Mouse (Mus musculus) MEL (cell line): Measurements from ENCODE around the gene Wfdc11. TPM values are rescaled to one million over a fixed set of nuclear protein-coding genes. Genes with fewer than 3 reads are reported as not detected.

Experiments used
- DNase-seq: peaks from one replicate; pipeline ENCODE4 v3.0.0; 2011; ENCODE audit warnings: low read depth, low spot score
- H3K27ac ChIP-seq: 2 replicates; pipeline ENCODE4 v1.5.1; 2012; ENCODE audit warnings: low read depth, mild to moderate bottlenecking, control low read depth, low read length, moderate library complexity; ENCODE audit not compliant: control insufficient read depth
- H3K27me3 ChIP-seq, 2 experiments: fragments of 150-350 bp in 1 of 2; sonication (generic) in 1 of 2; 2 replicates each; pipeline ENCODE4 v1.6.1; 2012; ENCODE audit warnings: low read length in 2 of 2, mild to moderate bottlenecking in 2 of 2, improper control_type of control experiment in 1 of 2, moderate library complexity in 1 of 2; ENCODE audit not compliant: insufficient read depth in 2 of 2, control insufficient read depth in 1 of 2
- H3K36me3 ChIP-seq, 2 experiments: 2 replicates each; pipeline ENCODE4 v1.6.1; 2012 to 2014; ENCODE audit warnings: low read length in 2 of 2, improper control_type of control experiment in 1 of 2, inconsistent platforms in 1 of 2, mild to moderate bottlenecking in 1 of 2; ENCODE audit not compliant: insufficient read depth in 2 of 2, control insufficient read depth in 1 of 2
- H3K4me1 ChIP-seq, 2 experiments: fragments of 150-350 bp in 1 of 2; sonication (generic) in 1 of 2; 2 replicates each; pipeline ENCODE4 v1.6.1; 2012; ENCODE audit warnings: low read length in 2 of 2, improper control_type of control experiment in 1 of 2, mild to moderate bottlenecking in 1 of 2; ENCODE audit not compliant: insufficient read depth in 2 of 2, control insufficient read depth in 1 of 2
- H3K4me3 ChIP-seq, 2 experiments: fragments of 150-350 bp in 1 of 2; sonication (generic) in 1 of 2; 2 replicates each; pipeline ENCODE4 v1.5.1; 2012; ENCODE audit warnings: low read depth in 2 of 2, low read length in 2 of 2, mild to moderate bottlenecking in 2 of 2, moderate library complexity in 2 of 2, control low read depth in 1 of 2, improper control_type of control experiment in 1 of 2; ENCODE audit not compliant: control insufficient read depth in 1 of 2, insufficient read depth in 1 of 2
- H3K79me2 ChIP-seq: 2 replicates; pipeline ENCODE4 v1.6.1; 2012; ENCODE audit warnings: mild to moderate bottlenecking, low read length, moderate library complexity; ENCODE audit not compliant: control insufficient read depth, poor library complexity, insufficient read depth
- H3K9ac ChIP-seq: 2 replicates; pipeline ENCODE4 v1.6.1; 2012; ENCODE audit warnings: low read depth, mild to moderate bottlenecking, control low read depth, low read length, moderate library complexity; ENCODE audit not compliant: control insufficient read depth, poor library complexity, severe bottlenecking
- H3K9me3 ChIP-seq: fragments of 150-350 bp; sonication (generic); replicated peaks from 2 replicates; pipeline ENCODE4 v1.6.1; 2012; ENCODE audit warnings: mild to moderate bottlenecking, low read length, improper control_type of control experiment, moderate library complexity; ENCODE audit not compliant: insufficient read depth
- BHLHE40 ChIP-seq: IDR thresholded peaks from 2 replicates; pipeline ENCODE4 v1.6.1; 2012; ENCODE audit warnings: low read depth, mild to moderate bottlenecking, inconsistent platforms, low read length, improper control_type of control experiment, borderline replicate concordance
- CHD1 ChIP-seq: IDR thresholded peaks from 2 replicates; pipeline ENCODE4 v1.6.1; 2012; ENCODE audit warnings: low read depth, mild to moderate bottlenecking, inconsistent platforms, low read length, improper control_type of control experiment
- CHD2 ChIP-seq: IDR thresholded peaks from 2 replicates; pipeline ENCODE4 v1.6.1; 2011; ENCODE audit warnings: low read length, improper control_type of control experiment
- CTCF ChIP-seq, 3 experiments: IDR thresholded peaks in 2 of 3; conservative IDR thresholded peaks in 1 of 3; 2 replicates each; pipeline ENCODE4 v1.5.1; 2011 to 2012; ENCODE audit warnings: low read length in 3 of 3, low read depth in 2 of 3, mild to moderate bottlenecking in 2 of 3, improper control_type of control experiment in 1 of 3, inconsistent platforms in 1 of 3, mixed read lengths in 1 of 3, moderate library complexity in 1 of 3; ENCODE audit not compliant: control insufficient read depth in 1 of 3, insufficient read depth in 1 of 3, poor library complexity in 1 of 3, severe bottlenecking in 1 of 3
- E2F4 ChIP-seq: IDR thresholded peaks from 2 replicates; pipeline ENCODE4 v1.6.1; 2011; ENCODE audit warnings: low read depth, low read length, improper control_type of control experiment, borderline replicate concordance
- ELF1 ChIP-seq: IDR thresholded peaks from 2 replicates; pipeline ENCODE4 v1.6.1; 2014; ENCODE audit warnings: low read depth, mild to moderate bottlenecking, inconsistent platforms, low read length, improper control_type of control experiment, moderate library complexity
- EP300 ChIP-seq, 2 experiments: IDR thresholded peaks; 2 replicates each; pipeline ENCODE4 v1.6.1; 2011; ENCODE audit warnings: improper control_type of control experiment in 2 of 2, low read length in 2 of 2, low read depth in 1 of 2, mild to moderate bottlenecking in 1 of 2
- ETS1 ChIP-seq: IDR thresholded peaks from 2 replicates; pipeline ENCODE4 v1.6.1; 2012; ENCODE audit warnings: low read depth, mild to moderate bottlenecking, inconsistent platforms, low read length, improper control_type of control experiment, moderate library complexity
- GABPA ChIP-seq: IDR thresholded peaks from 2 replicates; pipeline ENCODE4 v1.6.1; 2012; ENCODE audit warnings: low read depth, mild to moderate bottlenecking, inconsistent platforms, low read length, improper control_type of control experiment, moderate library complexity
- GATA1 ChIP-seq: IDR thresholded peaks from 2 replicates; pipeline ENCODE4 v1.6.1; 2011; ENCODE audit warnings: low read depth, low read length, improper control_type of control experiment
- HCFC1 ChIP-seq: IDR thresholded peaks from 2 replicates; pipeline ENCODE4 v1.6.1; 2012; ENCODE audit warnings: low read depth, mild to moderate bottlenecking, inconsistent platforms, low read length, improper control_type of control experiment, moderate library complexity
- JUND ChIP-seq: IDR thresholded peaks from 2 replicates; pipeline ENCODE4 v1.6.1; 2011; ENCODE audit warnings: low read depth, mild to moderate bottlenecking, improper control_type of control experiment, low read length
- KAT2A ChIP-seq: conservative IDR thresholded peaks from 2 replicates; pipeline ENCODE4 v1.6.1; 2012; ENCODE audit warnings: low read depth, low read length, improper control_type of control experiment, inconsistent platforms
- MAFK ChIP-seq: IDR thresholded peaks from 2 replicates; pipeline ENCODE4 v1.6.1; 2011; ENCODE audit warnings: low read depth, mild to moderate bottlenecking, low read length, improper control_type of control experiment, borderline replicate concordance
- MEF2A ChIP-seq: IDR thresholded peaks from 2 replicates; pipeline ENCODE4 v1.6.1; 2014; ENCODE audit warnings: low read depth, mild to moderate bottlenecking, inconsistent platforms, low read length, improper control_type of control experiment; ENCODE audit not compliant: poor library complexity, insufficient replicate concordance, severe bottlenecking; ENCODE audit errors: extremely low read depth
- MYB ChIP-seq: IDR thresholded peaks from 2 replicates; pipeline ENCODE4 v1.6.1; 2011; ENCODE audit warnings: mild to moderate bottlenecking, low read depth, low read length, improper control_type of control experiment
- NELFE ChIP-seq: IDR thresholded peaks from 2 replicates; pipeline ENCODE4 v1.6.1; 2011; ENCODE audit warnings: low read depth, low read length, improper control_type of control experiment
- POLR2A ChIP-seq, 2 experiments: IDR thresholded peaks; 2 replicates each; pipeline ENCODE4 v1.6.1; 2011 to 2012; ENCODE audit warnings: low read length in 2 of 2, mild to moderate bottlenecking in 2 of 2, control low read depth in 1 of 2, improper control_type of control experiment in 1 of 2, low read depth in 1 of 2, moderate library complexity in 1 of 2; ENCODE audit not compliant: control insufficient read depth in 1 of 2, insufficient read depth in 1 of 2, poor library complexity in 1 of 2
- POLR2AphosphoS5 ChIP-seq: IDR thresholded peaks from 2 replicates; pipeline ENCODE4 v1.6.1; 2012; ENCODE audit warnings: low read depth, borderline replicate concordance, mild to moderate bottlenecking, inconsistent platforms, low read length, moderate library complexity, mixed read lengths
- RAD21 ChIP-seq: IDR thresholded peaks from 2 replicates; pipeline ENCODE4 v1.6.1; 2011; ENCODE audit warnings: mild to moderate bottlenecking, low read depth, low read length, improper control_type of control experiment
- TAL1 ChIP-seq: IDR thresholded peaks from 2 replicates; pipeline ENCODE4 v1.6.1; 2012; ENCODE audit warnings: mild to moderate bottlenecking, inconsistent platforms, low read length, moderate library complexity, mixed read lengths
- TBP ChIP-seq: IDR thresholded peaks from 2 replicates; pipeline ENCODE4 v1.8.0; 2011; ENCODE audit warnings: low read depth, low read length, improper control_type of control experiment
- TCF12 ChIP-seq: IDR thresholded peaks from 2 replicates; pipeline ENCODE4 v1.6.1; 2014; ENCODE audit warnings: low read depth, mild to moderate bottlenecking, inconsistent platforms, low read length, improper control_type of control experiment, moderate library complexity
- UBTF ChIP-seq: IDR thresholded peaks from 2 replicates; pipeline ENCODE4 v1.6.1; 2012; ENCODE audit warnings: low read depth, mild to moderate bottlenecking, inconsistent platforms, low read length, improper control_type of control experiment, moderate library complexity, borderline replicate concordance; ENCODE audit not compliant: insufficient read depth
- USF2 ChIP-seq, 2 experiments: IDR thresholded peaks; 2 replicates each; pipeline ENCODE4 v1.6.1; 2011 to 2012; ENCODE audit warnings: improper control_type of control experiment in 2 of 2, low read length in 2 of 2, borderline replicate concordance in 1 of 2, inconsistent platforms in 1 of 2, low read depth in 1 of 2, mild to moderate bottlenecking in 1 of 2; ENCODE audit not compliant: insufficient read depth in 1 of 2
- ZC3H11A ChIP-seq: IDR thresholded peaks from 2 replicates; pipeline ENCODE4 v1.6.1; 2012; ENCODE audit warnings: low read depth, mild to moderate bottlenecking, inconsistent platforms, low read length, improper control_type of control experiment
- ZNF384 ChIP-seq: IDR thresholded peaks from 2 replicates; pipeline ENCODE4 v1.6.1; 2012; ENCODE audit warnings: low read depth, mild to moderate bottlenecking, inconsistent platforms, low read length, improper control_type of control experiment
- polyA plus RNA-seq, 2 experiments: library from polyadenylated mRNA; stranded (reverse) in 1 of 2; unstranded in 1 of 2; fragments of >175 nt in 1 of 2; fragments of >200 nt in 1 of 2; gene quantifications; 2 replicates each; pipeline versions ENCODE4 v1.2.1 to v1.2.4; 2012; ENCODE audit warnings: low replicate concordance in 2 of 2, low read depth in 1 of 2; ENCODE audit not compliant: insufficient read length in 2 of 2, insufficient read depth in 1 of 2, missing spikeins in 1 of 2
- total RNA-seq: library from RNA; depleted of rRNA; stranded (reverse); fragments of 300-350 nt; gene quantifications from 2 replicates; pipeline ENCODE4 v1.2.3, GENCODE M21; 2012

Wfdc11 gene
- total and polyA plus RNA-seq, 3 experiments, result not detected

GRCm38 (mm10) chr2:164700959-164701358 is 27.1 kb upstream of the Wfdc11 start:
- Histone ChIP-seq H3K79me2 (no peaks in the 10 kb centered on the region), H3K27me3 (peaks cover 19 to 20% of the 10 kb centered on the region in 2 experiments), H3K9ac (no peak overlapping the region), H3K9me3 (no peaks in the 10 kb centered on the region), H3K4me3 (no peak overlapping the region), H3K36me3 (no peaks in the 10 kb centered on the region), H3K4me1 (no peaks in the 10 kb centered on the region), H3K27ac (no peak overlapping the region)
- no peak for DNase-seq
- TF ChIP-seq NELFE, result no peak
- no peak for TF ChIP-seq POLR2AphosphoS5
- no peak for TF ChIP-seq MYB
- no peak for TF ChIP-seq GABPA
- no peak for TF ChIP-seq E2F4
- no peak for TF ChIP-seq MEF2A
- no peak for TF ChIP-seq ZC3H11A
- no peak for TF ChIP-seq GATA1
- no peak for TF ChIP-seq CHD1
- no peak for TF ChIP-seq POLR2A (IDR thresholded peaks at IDR 0.05; ENCODE audit: control insufficient read depth in 1 of 2, insufficient read depth in 1 of 2, low read depth in 1 of 2, low read length in 2 of 2, poor library complexity in 1 of 2)
- no peak for TF ChIP-seq MAFK
- TF ChIP-seq CTCF (IDR thresholded peaks at IDR 0.05 in 2 of 3, conservative IDR thresholded peaks at IDR 0.05 in 1 of 3; ENCODE audit: control insufficient read depth in 1 of 3, insufficient read depth in 1 of 3, low read depth in 2 of 3, low read length in 3 of 3, poor library complexity in 1 of 3, severe bottlenecking in 1 of 3), result no peak
- TF ChIP-seq BHLHE40, result no peak
- TF ChIP-seq TCF12, result no peak
- no peak for TF ChIP-seq ELF1
- no peak for TF ChIP-seq EP300 (IDR thresholded peaks at IDR 0.05; ENCODE audit: low read depth in 1 of 2, low read length in 2 of 2)
- TF ChIP-seq TBP, result no peak

DNA sequence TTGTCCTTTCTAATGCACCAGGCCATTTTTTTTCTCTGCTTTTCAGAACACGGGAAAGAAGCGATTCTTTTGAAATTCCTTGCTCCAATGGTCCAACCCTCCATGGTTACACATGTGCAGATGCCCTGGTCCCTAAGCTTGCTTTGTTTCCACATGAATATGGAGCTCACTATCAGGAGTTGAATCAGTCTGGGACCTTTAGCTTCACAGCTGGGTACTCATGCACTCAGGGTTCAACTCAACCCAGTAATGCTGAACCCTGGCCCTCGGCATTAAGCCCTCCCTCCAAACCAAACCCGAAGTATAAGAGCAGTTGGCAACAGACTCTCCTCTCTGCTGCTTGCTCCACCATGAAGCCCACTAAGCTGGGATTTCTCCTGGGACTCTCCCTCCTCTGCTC is 24.3 kb upstream of the Wfdc11 start, which contains the start of gene Spint4:
Spint4 (plus strand) TSS at position 301 of the 400 bp plus-strand sequence.
- TF ChIP-seq USF2 (IDR thresholded peaks at IDR 0.05; ENCODE audit: borderline replicate concordance in 1 of 2, insufficient read depth in 1 of 2, low read depth in 1 of 2, low read length in 2 of 2) (no peak), TAL1 (no peak), JUND (no peak), MYB (no peak), ETS1 (no peak), CTCF (IDR thresholded peaks at IDR 0.05 in 2 of 3, conservative IDR thresholded peaks at IDR 0.05 in 1 of 3; ENCODE audit: control insufficient read depth in 1 of 3, insufficient read depth in 1 of 3, low read depth in 2 of 3, low read length in 3 of 3, poor library complexity in 1 of 3, severe bottlenecking in 1 of 3) (no peak), RAD21 (no peak), ELF1 (no peak), ZNF384 (no peak), UBTF (no peak), CHD2 (no peak), BHLHE40 (no peak), HCFC1 (no peak), TBP (no peak), KAT2A (no peak), MEF2A (no peak)
- DNase-seq, result no peak
- H3K27me3 ChIP-seq, result peaks cover 20 to 24% of the 10 kb centered on the region in 2 experiments
- no peak within 1 kb of the TSS for H3K27ac ChIP-seq
- no peaks in the 10 kb centered on the region for H3K4me1 ChIP-seq
- H3K9ac ChIP-seq, result no peak within 1 kb of the TSS
- H3K9me3 ChIP-seq, result no peaks in the 10 kb centered on the region
- no peaks in the 10 kb centered on the region for H3K79me2 ChIP-seq
- H3K36me3 ChIP-seq, result no peaks in the 10 kb centered on the region
- no peak within 1 kb of the TSS for H3K4me3 ChIP-seq
